In genomic region chr8:123948942-123949685, GRCm38 (mm10) we compare ENCODE assay signal across 8 mouse cellular contexts. TPM values are rescaled to one million over a fixed set of nuclear protein-coding genes. Genes with fewer than 3 reads are reported as not detected.
DNase-seq lines count a peak whose midpoint lies in the region; ATAC-seq and TF ChIP-seq lines count a peak whose summit lies in the region.

Gene Nup133, minus strand, starts transcription at chr8:123949265.

- TF ChIP-seq POLR2A in cortical plate, adult 2 months (IDR thresholded peaks at IDR 0.05; ENCODE audit: extremely low read depth, insufficient read depth, low read length) = peak; percentile 83

- H3K4me1 ChIP-seq in cortical plate, adult 2 months (ENCODE audit: control insufficient read depth, insufficient read depth, low read length) = peaks cover 2% of the 10 kb centered on the region
- H3K4me1 ChIP-seq in megakaryocyte, embryonic 14.5 days = peaks cover 15% of the 10 kb centered on the region

- peak; percentile 85 for ATAC-seq in activated CD4-positive, CD25-positive, alpha-beta regulatory T cell, adult 4 months

- H3K36me3 ChIP-seq in megakaryocyte, embryonic 14.5 days (replicated peaks; ENCODE audit: low read length) = peaks cover 47% of the 10 kb centered on the region

- no peak for TF ChIP-seq CTCF in cortical plate, adult 2 months (IDR thresholded peaks at IDR 0.05; ENCODE audit: extremely low read depth, insufficient read depth, low read length)

- H3K27me3 ChIP-seq in megakaryocyte, embryonic 14.5 days (replicated peaks) = no peaks in the 10 kb centered on the region

- no peaks in the 10 kb centered on the region for H3K9me3 ChIP-seq in megakaryocyte, embryonic 14.5 days

- H3K4me3 ChIP-seq in cortical plate, adult 2 months (ENCODE audit: insufficient read depth, low read length) = peak within 1 kb of the TSS; percentile 63
- H3K4me3 ChIP-seq in megakaryocyte, embryonic 14.5 days (replicated peaks) = peak within 1 kb of the TSS; percentile 98

- no peak within 1 kb of the TSS for H3K27ac ChIP-seq in cortical plate, adult 2 months (ENCODE audit: insufficient read depth, low read length)

- DNase-seq in gastrocnemius, adult 8-10 months (ENCODE audit: low spot score in 2 of 2) = peak; percentile 98
- DNase-seq in hindlimb bud, embryonic 11.5 days (ENCODE audit: extremely low spot score, low read depth, low spot score) = peak; percentile 96
- DNase-seq in left cerebral cortex, adult 8-10 months (ENCODE audit: low spot score in 2 of 2) = peak; percentile 98 to 99
- DNase-seq in right cerebral cortex, postnatal 10 days (ENCODE audit: low spot score in 2 of 2) = peak; percentile 99 to 100
- peak; percentile 99 for DNase-seq in urinary bladder, postnatal 25 days (ENCODE audit: low spot score)

RNA-seq across cellular contexts. Expression of gene Nup133, which starts in this region (rescaled TPM):
- 10 to 100 TPM in 1 of 2 experiments, 1 to 10 TPM in 1; 6.4 to 10.2 TPM for polyA plus RNA-seq in activated CD4-positive, CD25-positive, alpha-beta regulatory T cell, adult 4 months (2017; shearing (Covaris generic))
- polyA plus RNA-seq in cortical plate, adult 2 months (2012; rRNA removed) = 17.7 and 21.0 TPM in 2 replicates
- 10 to 100 TPM in 2 of 4 experiments, 1 to 10 TPM in 2; 8.2 to 13.3 (median 11.2) TPM for total RNA-seq in gastrocnemius, adult 8-10 months (2022)
- 10 to 100 TPM; 23.7 to 29.5 (median 26.1) TPM for total RNA-seq in left cerebral cortex, adult 8-10 months (2022)
- polyA plus RNA-seq in megakaryocyte, embryonic 14.5 days (2012; ENCODE audit: insufficient read depth, low replicate concordance) = 2.9 and 8.7 TPM in 2 replicates
